Mouse (Mus musculus): ENCODE data around the gene 1700047I17Rik2.
"Not testable (repeated sequence)": the region's sequence is repeated elsewhere in the genome, so short reads cannot be mapped to it uniquely, and the experiment has no call there.

Gene 1700047I17Rik2

GRCm38 (mm10) chr12:55199306-55199705 is at the start of gene 1700047I17Rik2:
Gene 1700047I17Rik2 (plus strand): TSS chr12:55199592.
- in situ Hi-C loops (cut with MboI; ENCODE audit: low sequenced_read_pairs) = not testable (repeated sequence)

GRCm38 (mm10) chr12:55154559-55155448 is 44.6 kb upstream of the 1700047I17Rik2 start, which contains the start of gene Srp54b:
Gene Srp54b (plus strand): TSS chr12:55155104.
- in situ Hi-C loops (cut with MboI; ENCODE audit: low sequenced_read_pairs) = not testable (repeated sequence)

- in situ Hi-C loops (cut with MboI; ENCODE audit: low sequenced_read_pairs) = not testable (repeated sequence)
Measured at GRCm38 (mm10) chr12:55155449-55155783, 44.0 kb upstream of the 1700047I17Rik2 start.

- in situ Hi-C loops (cut with MboI; ENCODE audit: low sequenced_read_pairs) = not testable (repeated sequence)
Measured at GRCm38 (mm10) chr12:55167034-55167557, 32.3 kb upstream of the 1700047I17Rik2 start.

GRCm38 (mm10) chr12:55187686-55188085 is 11.7 kb upstream of the 1700047I17Rik2 start:
- in situ Hi-C loops (cut with MboI; ENCODE audit: low sequenced_read_pairs) = not testable (repeated sequence)

GRCm38 (mm10) chr12:55189127-55189526 is 10.3 kb upstream of the 1700047I17Rik2 start:
- in situ Hi-C loops (cut with MboI; ENCODE audit: low sequenced_read_pairs) = not testable (repeated sequence)

- in situ Hi-C loops (cut with MboI; ENCODE audit: low sequenced_read_pairs) = not testable (repeated sequence)
Measured at GRCm38 (mm10) chr12:55199799-55200198, 407 bp downstream of the 1700047I17Rik2 start.

- in situ Hi-C loops (cut with MboI; ENCODE audit: low sequenced_read_pairs) = not testable (repeated sequence)
Measured at GRCm38 (mm10) chr12:55212944-55213343, 13.6 kb downstream of the 1700047I17Rik2 start.

GRCm38 (mm10) chr12:55229626-55230519 is 30.5 kb downstream of the 1700047I17Rik2 start, which contains the start of gene Srp54c:
Gene Srp54c (plus strand): TSS chr12:55230168.
- in situ Hi-C loops (cut with MboI; ENCODE audit: low sequenced_read_pairs) = not testable (repeated sequence)

GRCm38 (mm10) chr12:55230520-55230861 is 31.1 kb downstream of the 1700047I17Rik2 start:
- in situ Hi-C loops (cut with MboI; ENCODE audit: low sequenced_read_pairs) = not testable (repeated sequence)

- in situ Hi-C loops (cut with MboI; ENCODE audit: low sequenced_read_pairs) = not testable (repeated sequence)
Measured at GRCm38 (mm10) chr12:55242243-55242642, 42.9 kb downstream of the 1700047I17Rik2 start.

GRCm38 (mm10) chr12:55261950-55262349 is 62.6 kb downstream of the 1700047I17Rik2 start:
- in situ Hi-C loops (cut with MboI; ENCODE audit: low sequenced_read_pairs) = not testable (repeated sequence)

GRCm38 (mm10) chr12:55263385-55263784 is 64.0 kb downstream of the 1700047I17Rik2 start:
- in situ Hi-C loops (cut with MboI; ENCODE audit: low sequenced_read_pairs) = not testable (repeated sequence)

Data from CH12F3 (cell line).